Mouse (Mus musculus) cerebellum, postnatal 4 days (tissue): Measurements from ENCODE around the gene N4bp3.
"Not testable (repeated sequence)": the region's sequence is repeated elsewhere in the genome, so short reads cannot be mapped to it uniquely, and the experiment has no call there.

Experiments
- DNase-seq, 2 experiments: peaks; one replicate each; pipeline ENCODE4 v3.0.0; 2022; ENCODE audit warnings: low spot score in 2 of 2, mixed read lengths in 1 of 2

N4bp3 gene

GRCm38 (mm10) chr11:51650691-51651515, at the start of gene N4bp3, which contains the start of gene D930048N14Rik:
TSS of gene N4bp3 (minus strand) at chr11:51650842.
TSS of gene D930048N14Rik (plus strand) at chr11:51650954.
- DNase-seq = peak in 1 of 2 experiments; percentile 59

GRCm38 (mm10) chr11:51694984-51695383, 44.3 kb upstream of the N4bp3 start:
- no peak for DNase-seq

GRCm38 (mm10) chr11:51690597-51690996, 40.0 kb upstream of the N4bp3 start:
- DNase-seq = not testable (repeated sequence)

GRCm38 (mm10) chr11:51689343-51689742, 38.7 kb upstream of the N4bp3 start:
- no peak for DNase-seq

- DNase-seq = peak; percentile 99 to 100
These were observed 38.0 kb upstream of the N4bp3 start, which contains the start of gene 0610009B22Rik for GRCm38 (mm10) chr11:51688330-51689328. TSS of gene 0610009B22Rik (minus strand) at chr11:51688874.

GRCm38 (mm10) chr11:51681976-51682374, 31.3 kb upstream of the N4bp3 start:
- no peak for DNase-seq

- peak; percentile 81 to 88 for DNase-seq
These were observed 30.8 kb upstream of the N4bp3 start for GRCm38 (mm10) chr11:51681324-51681975.

- no peak for DNase-seq
These were observed 28.8 kb upstream of the N4bp3 start for GRCm38 (mm10) chr11:51679466-51679865.

GRCm38 (mm10) chr11:51677737-51678418, 27.2 kb upstream of the N4bp3 start:
- DNase-seq = no peak

GRCm38 (mm10) chr11:51675386-51675785, 24.7 kb upstream of the N4bp3 start:
- no peak for DNase-seq

- no peak for DNase-seq
These were observed 22.6 kb upstream of the N4bp3 start for GRCm38 (mm10) chr11:51673291-51673690.

- no peak for DNase-seq
These were observed 20.7 kb upstream of the N4bp3 start for GRCm38 (mm10) chr11:51671376-51671775.

- DNase-seq = no peak
These were observed 20.2 kb upstream of the N4bp3 start for GRCm38 (mm10) chr11:51670846-51671245.

- DNase-seq = not testable (repeated sequence)
These were observed 14.1 kb upstream of the N4bp3 start for GRCm38 (mm10) chr11:51664747-51665146.

- DNase-seq = no peak
These were observed 12.0 kb upstream of the N4bp3 start for GRCm38 (mm10) chr11:51662632-51663031.

- DNase-seq = no peak
These were observed 11.3 kb upstream of the N4bp3 start for GRCm38 (mm10) chr11:51661867-51662365.

- DNase-seq = no peak
These were observed 8.1 kb upstream of the N4bp3 start for GRCm38 (mm10) chr11:51658705-51659104.

GRCm38 (mm10) chr11:51658291-51658690, 7.6 kb upstream of the N4bp3 start:
- no peak for DNase-seq

GRCm38 (mm10) chr11:51656798-51657521, 6.3 kb upstream of the N4bp3 start:
- DNase-seq = no peak

- no peak for DNase-seq
These were observed 4.2 kb upstream of the N4bp3 start for GRCm38 (mm10) chr11:51654891-51655290.
